Mouse (Mus musculus): ENCODE measurements around the gene Gpr155.

The Gpr155 gene

GRCm38 (mm10) chr2:73317426-73317825 lies 68.9 kb downstream of the Gpr155 start:
- no peak for DNase-seq

- no peak for DNase-seq
Observed at GRCm38 (mm10) chr2:73314311-73314710, 72.1 kb downstream of the Gpr155 start.

- peak; percentile 65 for DNase-seq
Observed at GRCm38 (mm10) chr2:73313117-73313501, 73.3 kb downstream of the Gpr155 start.

- DNase-seq: peak; percentile 97
Observed at GRCm38 (mm10) chr2:73312152-73313116, 73.9 kb downstream of the Gpr155 start, which contains the start of the genes Scrn3 and Cir1. Gene Scrn3, plus strand, starts transcription at chr2:73312601. Gene Cir1, minus strand, starts transcription at chr2:73312701.

- DNase-seq: no peak
Observed at GRCm38 (mm10) chr2:73306006-73306405, 80.4 kb downstream of the Gpr155 start.

GRCm38 (mm10) chr2:73304506-73304905 lies 81.9 kb downstream of the Gpr155 start:
- DNase-seq: no peak

GRCm38 (mm10) chr2:73302722-73303121 lies 83.7 kb downstream of the Gpr155 start:
- no peak for DNase-seq

- no peak for DNase-seq
Observed at GRCm38 (mm10) chr2:73301979-73302378, 84.4 kb downstream of the Gpr155 start.

GRCm38 (mm10) chr2:73298841-73299240 lies 87.5 kb downstream of the Gpr155 start:
- DNase-seq: no peak

GRCm38 (mm10) chr2:73298154-73298553 lies 88.2 kb downstream of the Gpr155 start:
- DNase-seq: no peak

- DNase-seq: no peak
Observed at GRCm38 (mm10) chr2:73295023-73295422, 91.3 kb downstream of the Gpr155 start.

All from cerebellum, adult 9-11 months (tissue).